Mouse (Mus musculus): Measurements from ENCODE around the gene Nudt14. TPM values are rescaled to one million over a fixed set of nuclear protein-coding genes. Genes with fewer than 3 reads are reported as not detected.

Gene Nudt14
- polyA plus RNA-seq, 1 experiment from 2014 or later: 65.5 TPM

- H3K9me3 ChIP-seq: no peaks in the 10 kb centered on the region
- H3K4me1 ChIP-seq: peaks cover 47% of the 10 kb centered on the region
- peaks cover 88% of the 10 kb centered on the region for H3K27me3 ChIP-seq (ENCODE audit: insufficient read depth, poor library complexity, severe bottlenecking)
- WGBS: 44% methylated on average over 12 of the region's 12 CpGs
- DNase-seq (ENCODE audit: low spot score): peak; percentile 90
- peak overlapping the region; percentile 56; the same call in 1 of the 2 replicates for H3K27ac ChIP-seq
- H3K4me3 ChIP-seq: peak overlapping the region; percentile 4; the same call in 1 of the 2 replicates
- H3K36me3 ChIP-seq: no peaks in the 10 kb centered on the region
Observed at GRCm38 (mm10) chr12:112921518-112921917, 20.4 kb downstream of the Nudt14 start.

DNA sequence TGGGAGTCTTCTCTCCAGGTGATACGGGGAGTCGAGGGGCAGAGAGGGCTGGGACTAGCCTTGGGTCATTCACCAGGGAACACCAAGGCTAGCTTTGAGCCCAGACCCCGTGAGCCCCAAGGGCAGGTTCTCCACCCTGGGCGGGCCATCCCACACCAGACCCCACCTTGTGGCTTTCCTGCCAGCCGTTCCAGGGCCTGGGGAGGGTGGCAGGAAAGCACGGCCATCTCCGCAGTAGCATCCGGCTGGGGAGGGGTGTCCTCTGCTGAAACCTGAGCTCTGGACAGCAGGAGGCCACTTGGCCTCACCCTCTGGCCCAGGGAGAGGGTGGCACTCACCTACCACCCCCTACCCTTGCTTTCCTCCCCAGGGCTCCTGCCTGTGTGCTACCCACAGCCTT is 24.0 kb downstream of the Nudt14 start:
- DNase-seq (ENCODE audit: low spot score): no peak
- WGBS: 45% methylated on average over 8 of the region's 8 CpGs
- H3K4me1 ChIP-seq: peaks cover 59% of the 10 kb centered on the region
- H3K9me3 ChIP-seq: 0 out of 2 replicates have a peak, but pooled peaks cover 2% of the 10 kb centered on the region
- H3K4me3 ChIP-seq: no peak overlapping the region
- H3K27me3 ChIP-seq (ENCODE audit: insufficient read depth, poor library complexity, severe bottlenecking): peaks cover 88% of the 10 kb centered on the region
- no peak overlapping the region for H3K27ac ChIP-seq
- H3K36me3 ChIP-seq: peaks cover 27% of the 10 kb centered on the region

DNA sequence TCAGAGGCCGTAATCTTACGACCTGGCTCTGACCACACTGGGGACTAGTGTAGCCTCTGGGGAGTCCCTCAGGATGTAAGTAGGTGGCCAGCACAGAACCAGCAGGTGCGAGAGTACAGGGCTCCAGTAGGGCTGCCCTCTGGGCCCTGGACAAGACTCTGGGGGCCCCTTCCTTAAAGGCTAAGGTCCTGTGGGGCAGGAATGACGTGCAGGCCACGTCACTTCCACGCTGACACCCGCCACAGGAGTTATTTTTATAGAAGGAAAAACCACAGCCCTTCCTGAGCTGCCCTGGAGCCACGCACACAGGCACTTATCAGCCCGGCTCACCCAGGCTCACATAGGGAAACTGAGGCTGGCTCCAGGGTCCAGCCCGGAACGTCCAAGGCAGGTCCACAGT is 24.4 kb downstream of the Nudt14 start:
- Histone ChIP-seq H3K4me3 (no peak overlapping the region), H3K36me3 (peaks cover 31% of the 10 kb centered on the region), H3K4me1 (peaks cover 55% of the 10 kb centered on the region), H3K27me3 (ENCODE audit: insufficient read depth, poor library complexity, severe bottlenecking) (peaks cover 88% of the 10 kb centered on the region), H3K27ac (peak overlapping the region; percentile 49; the same call in 1 of the 2 replicates), H3K9me3 (0 out of 2 replicates have a peak, but pooled peaks cover 2% of the 10 kb centered on the region)
- DNase-seq (ENCODE audit: low spot score): no peak
- 68% methylated on average over 11 of the region's 11 CpGs for WGBS

- Histone ChIP-seq H3K27me3 (ENCODE audit: insufficient read depth, poor library complexity, severe bottlenecking) (peaks cover 94% of the 10 kb centered on the region), H3K9me3 (0 out of 2 replicates have a peak, but pooled peaks cover 2% of the 10 kb centered on the region), H3K4me1 (peaks cover 48% of the 10 kb centered on the region), H3K4me3 (no peak overlapping the region), H3K36me3 (peaks cover 38% of the 10 kb centered on the region), H3K27ac (peak overlapping the region; percentile 49)
- no peak for DNase-seq (ENCODE audit: low spot score)
- WGBS: 67% methylated on average over 16 of the region's 16 CpGs
Observed at GRCm38 (mm10) chr12:112916698-112917400, 25.1 kb downstream of the Nudt14 start.

GRCm38 (mm10) chr12:112915587-112915986 is 26.3 kb downstream of the Nudt14 start:
- Histone ChIP-seq H3K4me3 (no peak overlapping the region), H3K36me3 (peaks cover 49% of the 10 kb centered on the region), H3K27me3 (ENCODE audit: insufficient read depth, poor library complexity, severe bottlenecking) (peaks cover 100% of the 10 kb centered on the region), H3K27ac (no peak overlapping the region), H3K4me1 (peaks cover 36% of the 10 kb centered on the region), H3K9me3 (0 out of 2 replicates have a peak, but pooled peaks cover 2% of the 10 kb centered on the region)
- 88% methylated on average over 13 of the region's 13 CpGs for WGBS
- DNase-seq (ENCODE audit: low spot score): no peak

- WGBS: 81% methylated on average over 11 of the region's 11 CpGs
- 0 out of 2 replicates have a peak, but pooled peaks cover 2% of the 10 kb centered on the region for H3K9me3 ChIP-seq
- H3K27me3 ChIP-seq (ENCODE audit: insufficient read depth, poor library complexity, severe bottlenecking): peaks cover 100% of the 10 kb centered on the region
- no peak overlapping the region; the same call in 1 of the 2 replicates for H3K27ac ChIP-seq
- no peak overlapping the region for H3K4me3 ChIP-seq
- peaks cover 42% of the 10 kb centered on the region for H3K4me1 ChIP-seq
- no peak for DNase-seq (ENCODE audit: low spot score)
- H3K36me3 ChIP-seq: peaks cover 59% of the 10 kb centered on the region
Observed at GRCm38 (mm10) chr12:112914527-112914926, 27.4 kb downstream of the Nudt14 start.

- 92% methylated on average over 28 of the region's 28 CpGs for WGBS
- no peak for DNase-seq (ENCODE audit: low spot score)
- Histone ChIP-seq H3K4me3 (no peak overlapping the region), H3K27me3 (ENCODE audit: insufficient read depth, poor library complexity, severe bottlenecking) (peaks cover 99% of the 10 kb centered on the region), H3K9me3 (0 out of 2 replicates have a peak, but pooled peaks cover 2% of the 10 kb centered on the region), H3K27ac (no peak overlapping the region), H3K36me3 (peaks cover 73% of the 10 kb centered on the region), H3K4me1 (peaks cover 39% of the 10 kb centered on the region)
Observed at GRCm38 (mm10) chr12:112912951-112913745, 28.8 kb downstream of the Nudt14 start.

- DNase-seq (ENCODE audit: low spot score): no peak
- Histone ChIP-seq H3K36me3 (peaks cover 74% of the 10 kb centered on the region), H3K27me3 (ENCODE audit: insufficient read depth, poor library complexity, severe bottlenecking) (peaks cover 94% of the 10 kb centered on the region), H3K9me3 (0 out of 2 replicates have a peak, but pooled peaks cover 2% of the 10 kb centered on the region), H3K4me3 (no peak overlapping the region), H3K27ac (no peak overlapping the region), H3K4me1 (peaks cover 28% of the 10 kb centered on the region)
- WGBS: 85% methylated on average over 17 of the region's 17 CpGs
Observed at GRCm38 (mm10) chr12:112911701-112912100, 30.2 kb downstream of the Nudt14 start.

DNA sequence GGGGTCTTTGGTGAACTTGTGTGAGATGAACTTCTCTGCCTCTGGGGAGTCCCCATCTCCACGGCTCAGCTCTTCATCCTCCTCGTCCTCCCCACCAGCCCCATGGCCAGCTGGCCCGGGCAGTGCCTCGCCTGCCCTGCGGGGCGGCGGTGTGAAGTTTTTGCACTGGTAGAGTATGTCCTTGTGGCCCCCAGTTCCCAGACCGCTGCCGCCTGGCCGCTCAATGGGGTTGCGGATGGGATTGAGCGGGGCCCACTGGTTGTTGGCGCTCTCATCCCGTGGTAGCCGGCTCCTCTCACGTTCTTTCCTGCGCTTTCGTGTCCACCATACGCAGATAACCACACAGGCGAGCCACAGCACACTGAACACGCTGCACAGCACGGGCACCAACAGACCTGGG is 32.9 kb downstream of the Nudt14 start:
- WGBS: 91% methylated on average over 22 of the region's 22 CpGs
- Histone ChIP-seq H3K36me3 (peaks cover 58% of the 10 kb centered on the region), H3K4me3 (no peak overlapping the region), H3K27ac (no peak overlapping the region; the same call in 1 of the 2 replicates), H3K4me1 (peaks cover 15% of the 10 kb centered on the region), H3K27me3 (ENCODE audit: insufficient read depth, poor library complexity, severe bottlenecking) (peaks cover 85% of the 10 kb centered on the region), H3K9me3 (0 out of 2 replicates have a peak, but pooled peaks cover 2% of the 10 kb centered on the region)
- no peak for DNase-seq (ENCODE audit: low spot score)

DNA sequence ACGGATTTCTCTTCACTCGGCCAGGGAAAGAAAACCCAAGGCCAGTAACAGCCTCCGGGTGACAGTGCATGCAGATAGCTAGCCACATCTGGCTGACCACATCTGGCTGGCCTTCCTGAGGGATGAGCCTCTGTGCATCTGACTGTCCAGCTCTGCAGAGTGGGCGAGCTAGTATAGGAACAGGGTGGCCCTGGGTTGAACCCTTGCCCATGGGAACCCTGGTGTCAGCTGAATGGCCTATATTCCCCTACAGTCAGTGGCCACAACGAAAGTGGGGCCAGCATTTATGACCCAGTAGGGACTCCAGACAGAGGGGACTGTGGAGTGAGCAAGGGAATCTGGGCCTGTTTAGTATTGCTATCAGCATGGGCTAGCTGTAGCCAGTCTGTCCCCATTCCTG is 36.9 kb downstream of the Nudt14 start:
- H3K4me3 ChIP-seq: no peak overlapping the region
- peaks cover 57% of the 10 kb centered on the region for H3K27me3 ChIP-seq (ENCODE audit: insufficient read depth, poor library complexity, severe bottlenecking)
- H3K27ac ChIP-seq: no peak overlapping the region
- 79% methylated on average over 5 of the region's 5 CpGs for WGBS
- no peak for DNase-seq (ENCODE audit: low spot score)
- H3K36me3 ChIP-seq: peaks cover 20% of the 10 kb centered on the region
- no peaks in the 10 kb centered on the region for H3K9me3 ChIP-seq
- H3K4me1 ChIP-seq: peaks cover 11% of the 10 kb centered on the region

- peaks cover 9% of the 10 kb centered on the region for H3K36me3 ChIP-seq
- peaks cover 46% of the 10 kb centered on the region for H3K27me3 ChIP-seq (ENCODE audit: insufficient read depth, poor library complexity, severe bottlenecking)
- H3K4me3 ChIP-seq: no peak overlapping the region
- no peaks in the 10 kb centered on the region for H3K9me3 ChIP-seq
- H3K27ac ChIP-seq: no peak overlapping the region
- no peak for DNase-seq (ENCODE audit: low spot score)
- peaks cover 9% of the 10 kb centered on the region for H3K4me1 ChIP-seq
- 70% methylated on average over 8 of the region's 8 CpGs for WGBS
Observed at GRCm38 (mm10) chr12:112903941-112904340, 38.0 kb downstream of the Nudt14 start.

- Histone ChIP-seq H3K27me3 (ENCODE audit: insufficient read depth, poor library complexity, severe bottlenecking) (peaks cover 26% of the 10 kb centered on the region), H3K36me3 (no peaks in the 10 kb centered on the region)
Observed at GRCm38 (mm10) chr12:112900641-112901040, 41.3 kb downstream of the Nudt14 start.

DNA sequence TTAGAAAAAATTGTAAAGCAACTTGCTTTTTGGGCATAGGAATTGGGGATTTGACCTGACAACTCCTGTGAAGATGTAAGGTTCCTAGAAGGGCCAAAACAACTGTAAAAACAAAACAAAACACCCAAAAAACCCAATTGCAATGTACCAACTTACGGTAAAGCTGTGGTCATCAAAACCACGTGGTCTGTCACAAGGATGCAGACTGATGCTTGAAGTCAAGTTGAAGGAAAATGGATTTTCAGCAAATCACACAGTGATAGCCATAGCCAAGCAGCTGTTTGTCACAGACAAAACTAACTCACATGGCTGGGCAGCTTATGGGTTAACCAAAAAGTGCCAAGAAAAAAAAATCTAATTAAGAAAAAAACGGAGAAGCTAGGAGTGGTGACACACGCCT is 43.0 kb downstream of the Nudt14 start:
- DNase-seq (ENCODE audit: low spot score): no peak
- WGBS: 70% methylated on average over 4 of the region's 4 CpGs
- no peak overlapping the region for H3K27ac ChIP-seq
- no peaks in the 10 kb centered on the region for H3K36me3 ChIP-seq
- peaks cover 23% of the 10 kb centered on the region for H3K4me1 ChIP-seq
- H3K9me3 ChIP-seq: no peaks in the 10 kb centered on the region
- no peak overlapping the region for H3K4me3 ChIP-seq
- H3K27me3 ChIP-seq (ENCODE audit: insufficient read depth, poor library complexity, severe bottlenecking): peaks cover 35% of the 10 kb centered on the region

More at GRCm38 (mm10) chr12:112900641-112901040, 41.3 kb downstream of the Nudt14 start:
- 80% methylated on average over 9 of the region's 9 CpGs for WGBS
- H3K4me1 ChIP-seq: peaks cover 10% of the 10 kb centered on the region
- no peak for DNase-seq (ENCODE audit: low spot score)
- no peak overlapping the region for H3K27ac ChIP-seq
- no peak overlapping the region for H3K4me3 ChIP-seq
- no peaks in the 10 kb centered on the region for H3K9me3 ChIP-seq

All from heart, embryonic 10.5 days (tissue).